Mouse (Mus musculus): ENCODE data around the gene Capzb.

Capzb gene

GRCm38 (mm10) chr4:139179731-139180625 lies 12.7 kb upstream of the Capzb start:
- no peak for DNase-seq (ENCODE audit: low read depth)

DNA sequence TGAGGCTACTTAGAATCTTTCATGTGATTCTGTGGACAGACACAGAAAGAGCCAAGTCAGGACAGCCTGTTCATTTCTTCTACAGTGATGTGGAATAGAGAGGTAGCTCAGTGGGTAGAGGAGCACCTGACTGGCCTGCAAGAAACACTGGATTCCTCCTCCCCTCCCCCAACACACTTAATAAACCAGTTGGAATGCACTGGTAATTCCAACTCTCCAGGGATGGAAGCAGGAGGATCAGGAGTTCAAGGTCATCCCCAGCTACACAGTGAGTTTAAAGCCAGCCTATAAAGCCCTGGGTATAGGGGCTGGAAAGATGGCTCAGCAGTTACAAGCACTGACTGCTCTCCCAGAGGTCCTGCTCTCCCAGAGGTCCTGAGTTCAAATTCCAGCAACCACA lies 10.2 kb upstream of the Capzb start:
- no peak for DNase-seq (ENCODE audit: low read depth)

- DNase-seq (ENCODE audit: low read depth), result no peak
Observed at GRCm38 (mm10) chr4:139185766-139186442, 6.8 kb upstream of the Capzb start.

- no peak for DNase-seq (ENCODE audit: low read depth)
Observed at GRCm38 (mm10) chr4:139187930-139188329, 4.8 kb upstream of the Capzb start.

- no peak for DNase-seq (ENCODE audit: low read depth)
Observed at GRCm38 (mm10) chr4:139191605-139192498, 847 bp upstream of the Capzb start.

DNA sequence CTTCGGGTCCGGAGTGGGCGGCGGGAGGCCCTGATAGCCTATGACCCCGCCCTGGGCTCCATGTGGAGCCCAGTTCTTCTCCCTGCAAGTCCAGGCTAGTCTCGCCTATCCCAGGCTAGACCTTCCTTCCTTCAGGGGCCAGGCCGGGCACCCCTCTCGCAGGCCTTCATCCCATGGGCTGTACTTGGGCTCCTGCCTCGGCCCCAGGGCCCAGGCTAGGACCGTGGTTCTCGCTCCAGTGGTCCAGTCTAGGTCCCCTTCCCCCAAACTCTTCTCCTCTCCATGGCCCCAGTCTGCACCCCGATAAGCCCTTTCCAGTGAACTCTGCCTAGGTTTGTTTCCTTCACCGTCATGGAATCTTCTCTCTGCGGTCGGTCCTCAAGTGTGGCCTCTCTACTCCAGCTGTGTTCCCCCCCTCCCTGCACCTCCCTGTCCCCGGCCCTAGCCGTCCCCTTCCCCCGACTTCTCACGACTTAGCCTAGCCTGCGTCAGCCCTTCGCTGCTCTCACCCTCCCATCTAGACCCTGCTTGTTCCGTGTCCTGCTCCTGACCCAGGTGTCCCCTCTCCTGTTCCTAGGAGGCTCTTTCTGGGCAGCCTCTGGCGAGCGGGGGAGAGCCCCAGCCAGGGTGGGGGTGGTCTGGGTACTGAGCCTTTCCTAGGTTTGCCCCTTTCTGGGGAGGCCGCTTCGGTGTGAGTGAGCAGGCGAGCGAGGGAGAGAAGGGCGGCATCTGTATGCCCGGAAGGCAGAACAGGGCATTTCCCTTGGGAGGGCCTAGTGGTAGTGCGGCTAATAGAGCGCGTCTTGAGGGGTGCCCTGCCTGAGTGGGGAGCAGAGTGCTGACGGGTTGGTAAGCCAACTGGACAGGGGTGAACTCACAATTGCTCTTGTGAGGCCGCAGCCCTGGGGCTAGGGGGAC lies 736 bp downstream of the Capzb start:
- peak; percentile 58 for DNase-seq (ENCODE audit: low read depth)

DNA sequence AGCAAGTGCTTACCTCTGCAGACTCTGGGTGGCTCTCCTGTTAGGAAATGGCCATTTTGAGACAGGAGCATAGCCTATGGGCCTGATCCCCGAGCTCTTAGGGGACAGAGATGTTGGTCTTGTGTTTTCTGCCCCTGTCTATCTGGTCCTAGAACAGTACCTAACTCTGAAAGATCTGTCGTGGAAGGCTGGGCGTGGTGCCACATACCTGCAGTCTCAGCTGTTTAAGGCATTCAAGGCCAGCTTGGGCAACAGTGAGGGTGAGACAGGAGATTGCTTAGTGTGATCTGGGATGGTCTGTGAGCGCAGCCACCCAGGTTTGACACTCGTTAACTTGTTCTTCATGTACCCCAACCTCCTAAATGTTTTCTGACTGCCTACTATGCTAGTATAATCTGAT lies 2.4 kb downstream of the Capzb start:
- no peak for DNase-seq (ENCODE audit: low read depth)

DNA sequence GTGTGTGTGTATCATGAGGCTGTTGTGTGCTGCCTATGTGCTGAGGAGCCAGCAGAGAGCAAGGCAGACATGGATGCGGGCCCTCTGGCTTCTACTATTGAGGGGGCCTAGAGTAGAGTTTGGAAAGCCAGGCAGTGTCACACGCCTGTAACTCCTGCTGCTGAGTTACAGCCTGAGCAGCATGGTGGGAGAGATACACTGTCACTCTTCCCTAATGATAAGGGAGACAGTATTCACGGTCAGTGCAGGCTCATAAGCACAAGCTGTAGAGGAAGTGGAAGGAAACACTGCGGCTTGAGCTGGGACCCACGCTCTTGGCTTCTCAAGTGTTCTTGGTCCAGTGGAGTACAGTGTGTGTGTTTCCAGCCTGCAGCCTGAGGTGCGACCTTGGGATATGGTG lies 3.8 kb downstream of the Capzb start:
- no peak for DNase-seq (ENCODE audit: low read depth)

DNA sequence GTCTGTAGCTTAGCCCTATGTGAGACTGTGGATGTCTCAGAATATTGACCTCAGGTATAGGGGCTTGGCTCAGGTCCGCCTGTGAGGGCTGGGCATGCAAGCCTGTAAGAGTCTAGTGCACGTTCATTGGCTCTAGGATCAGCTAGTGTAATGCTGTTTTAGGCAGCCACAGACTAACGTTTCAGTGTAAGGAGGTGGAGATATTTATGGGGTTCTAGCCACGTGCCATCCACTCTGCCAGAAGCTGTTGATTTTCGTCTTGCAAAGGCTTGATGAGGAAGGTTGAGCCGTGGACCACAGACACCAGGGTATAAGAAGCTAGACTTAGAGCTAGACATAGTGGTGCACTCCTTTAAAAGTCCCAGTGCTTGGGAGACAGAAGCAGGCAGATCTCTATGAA lies 4.2 kb downstream of the Capzb start:
- no peak for DNase-seq (ENCODE audit: low read depth)

DNA sequence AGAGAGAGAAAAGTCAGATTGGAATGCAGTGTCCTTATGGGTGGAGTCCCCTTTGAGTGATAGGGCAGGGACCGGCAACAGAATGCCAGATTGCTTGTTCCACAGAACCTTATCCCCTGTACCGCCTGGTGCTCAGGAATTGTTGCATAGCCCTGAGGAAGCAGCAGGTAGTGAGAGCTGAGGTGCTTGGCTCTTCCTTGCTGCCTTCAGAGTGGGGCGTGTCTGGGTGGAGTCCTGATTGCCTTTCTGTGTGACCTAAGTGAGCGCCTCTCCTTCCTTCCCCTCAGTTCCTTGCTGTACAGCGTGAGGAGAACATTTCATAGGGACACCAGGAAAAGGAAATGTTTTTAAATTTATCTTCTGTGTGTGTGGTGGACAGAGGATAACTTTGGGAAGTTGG lies 4.8 kb downstream of the Capzb start:
- no peak for DNase-seq (ENCODE audit: low read depth)

DNA sequence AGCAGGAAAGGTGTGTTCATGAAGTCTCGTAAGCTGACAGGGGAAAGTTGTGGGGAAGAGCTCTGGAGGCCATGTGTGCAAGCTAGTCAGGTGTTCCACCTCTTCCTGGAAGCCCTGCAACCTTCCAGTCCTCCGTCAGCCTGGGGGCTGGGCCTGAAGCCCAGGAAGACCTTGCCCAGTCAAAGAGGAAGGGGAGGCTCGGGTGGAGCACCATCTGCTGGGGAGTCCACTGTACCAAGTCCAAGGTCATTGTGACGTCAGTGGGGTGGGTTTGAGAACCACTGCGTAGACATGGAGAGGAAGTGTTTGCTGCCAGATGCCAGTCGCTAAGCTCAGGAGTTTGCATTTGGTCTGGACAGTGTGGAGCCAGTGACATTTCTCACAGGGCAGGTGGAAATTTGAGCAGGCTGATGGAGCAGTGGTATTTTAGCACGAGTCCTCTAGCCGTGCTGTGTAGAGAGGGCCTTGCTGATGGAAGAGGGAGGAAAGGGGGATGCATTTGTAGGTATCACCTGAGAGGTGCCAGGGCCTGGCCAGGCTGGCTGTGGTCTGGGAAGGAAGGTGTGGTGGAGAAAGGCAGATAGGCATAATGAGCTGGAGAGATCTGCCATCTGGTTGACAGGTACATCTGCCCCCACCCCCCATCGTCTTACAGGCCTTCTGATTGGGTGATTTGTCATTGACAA lies 5.4 kb downstream of the Capzb start:
- DNase-seq (ENCODE audit: low read depth), result no peak

- DNase-seq (ENCODE audit: low read depth), result no peak
Observed at GRCm38 (mm10) chr4:139199126-139199525, 6.4 kb downstream of the Capzb start.

DNA sequence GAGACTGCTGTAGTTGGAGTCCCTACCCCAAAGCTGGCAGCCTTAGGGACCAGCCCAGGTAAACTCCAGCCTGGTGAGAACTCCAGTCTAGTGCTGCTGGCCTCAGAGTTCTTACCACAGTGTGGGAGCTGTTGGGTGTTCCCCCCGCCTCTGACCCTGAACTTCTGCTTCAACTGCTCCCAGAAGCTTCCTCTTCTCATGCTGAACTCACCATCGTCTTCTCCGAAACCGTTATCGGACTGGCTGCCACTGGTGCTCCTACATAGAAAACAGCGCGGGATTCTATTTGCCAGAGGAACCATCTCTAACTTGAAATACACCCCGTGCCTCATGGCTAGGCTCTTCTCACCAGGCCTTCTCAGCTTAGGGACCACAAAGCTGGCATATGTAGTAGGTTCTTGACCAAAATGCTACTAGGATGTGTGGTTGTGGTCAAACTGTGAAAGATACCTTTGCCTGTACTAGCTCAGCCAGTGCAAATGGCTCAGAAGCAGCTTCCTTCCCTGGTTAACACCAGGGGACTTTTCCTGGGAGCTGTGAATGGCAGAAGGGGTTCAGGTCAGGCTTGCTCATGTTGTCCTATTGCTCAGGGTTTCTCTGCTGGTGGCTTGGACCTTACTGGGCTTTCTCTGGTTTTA lies 7.1 kb downstream of the Capzb start:
- DNase-seq (ENCODE audit: low read depth), result no peak

DNA sequence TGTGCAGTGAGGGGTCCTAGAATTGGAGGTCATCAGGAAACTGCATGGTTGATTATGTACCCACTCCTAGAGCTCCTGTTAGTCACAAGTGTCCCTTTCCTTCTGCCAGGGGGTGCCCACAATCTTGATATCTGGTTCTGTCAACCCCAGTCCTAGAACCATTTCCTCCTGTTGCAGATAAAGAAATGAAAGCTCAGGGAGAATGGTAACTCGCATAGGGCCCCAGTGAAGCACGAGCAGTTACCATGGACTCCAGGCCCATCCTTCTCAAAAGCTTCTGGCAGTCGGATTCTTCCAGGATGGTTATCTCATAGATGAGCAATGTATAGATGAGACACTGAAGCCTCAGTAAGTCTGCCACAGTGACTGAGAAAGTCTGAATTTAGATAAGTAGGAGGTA lies 8.2 kb downstream of the Capzb start:
- DNase-seq (ENCODE audit: low read depth), result no peak

GRCm38 (mm10) chr4:139202556-139202955 lies 9.9 kb downstream of the Capzb start:
- no peak for DNase-seq (ENCODE audit: low read depth)

DNA sequence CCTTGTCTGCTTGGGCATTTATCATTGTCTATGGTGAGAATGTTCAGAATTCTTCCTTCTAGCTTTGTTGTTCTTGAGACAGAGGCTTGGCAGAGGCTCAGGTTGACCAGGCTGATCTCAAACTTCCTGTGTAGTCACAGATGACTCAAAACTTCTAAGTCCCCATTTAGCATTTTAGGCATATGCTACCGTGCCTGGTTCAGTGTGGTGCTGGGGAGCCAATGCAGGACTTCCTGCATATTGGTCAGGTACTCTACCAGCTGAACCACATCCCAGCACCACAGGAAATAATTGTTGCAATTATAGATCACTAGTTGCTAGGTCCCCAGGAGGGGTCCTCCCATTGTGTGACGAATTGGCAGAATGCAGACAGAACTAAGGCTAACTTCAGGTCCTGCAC lies 10.7 kb downstream of the Capzb start:
- peak; percentile 20 for DNase-seq (ENCODE audit: low read depth)

GRCm38 (mm10) chr4:139205842-139206241 lies 13.1 kb downstream of the Capzb start:
- DNase-seq (ENCODE audit: low read depth), result peak; percentile 43

DNA sequence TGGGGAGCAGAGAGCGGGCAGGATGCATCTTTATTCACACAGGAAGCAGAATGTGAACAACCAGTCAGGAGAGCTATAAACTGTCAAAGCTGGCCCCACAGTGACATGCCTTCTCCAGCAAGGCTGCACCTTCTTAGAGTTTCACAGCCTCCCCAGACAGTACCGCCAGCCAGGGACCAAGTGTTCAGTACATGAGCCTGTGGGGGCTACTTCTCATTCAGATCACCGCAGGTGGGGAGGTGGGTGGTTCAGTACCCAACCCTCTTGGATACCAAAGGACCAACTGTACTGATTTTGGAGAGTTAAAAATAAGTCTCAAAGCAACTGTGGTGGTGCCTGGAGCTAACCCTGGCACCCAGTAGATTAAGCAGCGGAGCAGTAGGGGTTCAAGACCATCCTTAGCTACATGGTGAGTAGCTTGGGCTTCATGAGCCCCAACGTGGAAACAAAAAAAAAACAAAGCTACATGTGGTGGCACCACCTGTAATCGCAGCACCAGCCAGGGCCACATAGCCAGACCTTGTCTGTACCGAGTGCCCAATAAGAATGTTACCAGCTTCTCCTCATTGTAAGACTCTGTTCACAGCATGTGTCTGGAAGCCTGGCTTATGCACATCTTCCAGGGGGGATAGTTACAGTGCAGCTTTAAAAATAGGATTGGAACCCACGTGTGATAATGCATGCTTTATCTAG lies 13.8 kb downstream of the Capzb start:
- DNase-seq (ENCODE audit: low read depth), result peak; percentile 65

- DNase-seq (ENCODE audit: low read depth), result peak; percentile 58
Observed at GRCm38 (mm10) chr4:139208236-139209129, 15.8 kb downstream of the Capzb start.
